Mouse (Mus musculus) cortical plate, adult 2 months (tissue): ENCODE results near the gene Olfr1369-ps1. TPM values are rescaled to one million over a fixed set of nuclear protein-coding genes. Genes with fewer than 3 reads are reported as not detected.

Source experiments
- H3K27ac ChIP-seq: fragments of 200-500 bp; 2 replicates; pipeline ENCODE4 v1.5.1; 2012; ENCODE audit warnings: low read length, control low read depth, inconsistent platforms; ENCODE audit not compliant: insufficient read depth
- H3K4me1 ChIP-seq: fragments of 200-500 bp; 2 replicates; pipeline ENCODE4 v1.6.1; 2011; ENCODE audit warnings: low read length; ENCODE audit not compliant: control insufficient read depth, insufficient read depth
- H3K4me3 ChIP-seq: fragments of 200-500 bp; 2 replicates; pipeline ENCODE4 v1.5.1; 2011; ENCODE audit warnings: mild to moderate bottlenecking, low read length, control low read depth; ENCODE audit not compliant: insufficient read depth
- CTCF ChIP-seq: fragments of 200-500 bp; IDR thresholded peaks from 2 replicates; pipeline ENCODE4 v1.5.1; 2011; ENCODE audit warnings: mild to moderate bottlenecking, control low read depth, low read length; ENCODE audit not compliant: insufficient read depth; ENCODE audit errors: extremely low read depth
- POLR2A ChIP-seq: fragments of 200-500 bp; IDR thresholded peaks from 2 replicates; pipeline ENCODE4 v1.6.1; 2011; ENCODE audit warnings: mild to moderate bottlenecking, low read length, control low read depth; ENCODE audit not compliant: insufficient read depth; ENCODE audit errors: extremely low read depth
- polyA plus RNA-seq: library from polyadenylated mRNA; depleted of rRNA; stranded (reverse); fragments of >200 nt; gene quantifications from 2 replicates; pipeline ENCODE4 v1.2.3, GENCODE M21; 2012

The Olfr1369-ps1 gene
- polyA plus RNA-seq, 1 experiment, result not detected

DNA sequence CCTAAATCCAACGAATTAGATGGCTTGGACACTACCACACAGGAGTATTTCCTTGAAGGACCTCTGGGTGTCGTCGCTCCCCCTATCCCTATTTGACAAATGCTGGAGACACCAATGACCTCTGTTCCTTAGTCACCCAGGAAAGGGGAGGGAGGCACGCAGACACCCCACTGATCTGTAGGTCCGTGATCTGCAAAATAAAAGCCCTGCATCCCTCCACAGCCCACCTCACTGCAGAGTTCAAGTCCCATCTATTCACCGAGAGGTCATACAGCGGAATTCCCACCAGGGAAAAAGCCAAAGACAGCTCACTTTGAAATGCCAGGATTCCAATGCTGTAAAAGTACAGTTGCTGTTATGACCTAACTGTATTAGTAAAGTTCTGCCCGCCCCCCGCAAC lies 46.8 kb downstream of the Olfr1369-ps1 start:
- Histone ChIP-seq H3K4me3 (no peak overlapping the region; the same call in 1 of the 2 replicates), H3K4me1 (no peaks in the 10 kb centered on the region), H3K27ac (no peak overlapping the region)
- TF ChIP-seq CTCF (no peak), POLR2A (no peak)

- no peak for TF ChIP-seq POLR2A
- TF ChIP-seq CTCF, result peak; percentile 72
- no peak overlapping the region for H3K27ac ChIP-seq
- H3K4me3 ChIP-seq, result peak overlapping the region; percentile 42
- H3K4me1 ChIP-seq, result no peaks in the 10 kb centered on the region
Measured at GRCm38 (mm10) chr13:21158785-21159474, 47.6 kb downstream of the Olfr1369-ps1 start.

DNA sequence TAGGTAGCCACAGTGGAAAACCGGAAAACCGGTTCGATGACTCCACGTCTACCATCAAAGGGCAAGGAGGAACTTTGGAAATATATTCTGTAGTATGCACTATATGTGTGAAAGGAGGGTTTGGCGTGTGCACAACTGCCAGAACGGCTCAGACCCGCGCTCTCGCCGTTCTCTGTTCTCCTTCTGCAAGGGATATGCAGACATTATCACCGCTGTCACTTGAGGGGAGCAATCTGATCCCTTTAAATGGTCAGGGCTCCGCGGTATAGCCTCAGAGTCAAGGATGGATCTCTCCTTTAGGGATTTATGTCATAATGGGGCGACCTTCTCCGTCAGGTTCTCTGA lies 48.2 kb downstream of the Olfr1369-ps1 start:
- TF ChIP-seq POLR2A (no peak), CTCF (no peak)
- Histone ChIP-seq H3K4me3 (peak overlapping the region; percentile 42), H3K4me1 (no peaks in the 10 kb centered on the region), H3K27ac (no peak overlapping the region)

- H3K4me3 ChIP-seq, result peak overlapping the region; percentile 42
- TF ChIP-seq CTCF, result no peak
- TF ChIP-seq POLR2A, result no peak
- no peaks in the 10 kb centered on the region for H3K4me1 ChIP-seq
- H3K27ac ChIP-seq, result no peak overlapping the region
Measured at GRCm38 (mm10) chr13:21160041-21160511, 48.8 kb downstream of the Olfr1369-ps1 start.

DNA sequence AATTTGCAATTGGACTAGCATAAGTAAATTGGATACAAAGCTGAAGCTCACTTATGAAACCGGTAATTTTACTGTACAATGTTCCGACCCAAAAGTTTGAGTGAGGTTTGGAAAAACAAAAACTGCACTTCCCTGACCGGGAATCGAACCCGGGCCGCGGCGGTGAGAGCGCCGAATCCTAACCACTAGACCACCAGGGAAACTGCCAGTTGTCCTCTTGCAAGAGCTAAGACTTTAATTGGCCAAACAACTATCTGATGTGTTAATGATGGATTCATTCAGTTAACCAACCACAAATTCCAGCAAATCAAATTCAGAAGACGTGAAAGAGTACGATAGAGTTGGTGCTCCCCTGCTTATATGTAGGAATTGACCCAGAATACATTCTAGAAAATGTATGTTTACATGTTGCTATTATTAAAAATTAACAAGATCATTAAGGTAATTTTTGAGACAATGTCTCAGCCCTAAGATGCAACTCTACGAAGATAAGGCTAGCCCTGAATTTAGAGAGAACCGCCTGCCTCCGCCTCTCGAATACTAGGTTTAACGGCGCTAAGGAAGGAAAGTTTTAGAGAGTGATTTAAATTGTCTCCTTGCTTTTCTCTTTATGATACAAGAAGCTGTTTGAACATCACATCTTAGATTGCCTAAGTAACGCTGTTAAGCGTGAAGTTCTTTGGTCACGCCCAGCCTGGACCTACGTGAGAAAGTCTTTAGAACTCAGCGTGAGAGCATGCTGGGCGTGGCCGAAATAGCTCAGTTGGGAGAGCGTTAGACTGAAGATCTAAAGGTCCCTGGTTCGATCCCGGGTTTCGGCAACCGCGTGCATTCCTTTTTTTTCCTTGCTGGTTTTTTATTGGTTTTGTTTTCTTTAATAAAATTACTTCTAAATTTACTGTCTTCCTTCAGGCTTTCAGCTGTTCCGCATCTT lies 49.6 kb downstream of the Olfr1369-ps1 start:
- H3K27ac ChIP-seq, result no peak overlapping the region
- H3K4me3 ChIP-seq, result peak overlapping the region; percentile 42
- TF ChIP-seq POLR2A (no peak), CTCF (no peak)
- H3K4me1 ChIP-seq, result no peaks in the 10 kb centered on the region

DNA sequence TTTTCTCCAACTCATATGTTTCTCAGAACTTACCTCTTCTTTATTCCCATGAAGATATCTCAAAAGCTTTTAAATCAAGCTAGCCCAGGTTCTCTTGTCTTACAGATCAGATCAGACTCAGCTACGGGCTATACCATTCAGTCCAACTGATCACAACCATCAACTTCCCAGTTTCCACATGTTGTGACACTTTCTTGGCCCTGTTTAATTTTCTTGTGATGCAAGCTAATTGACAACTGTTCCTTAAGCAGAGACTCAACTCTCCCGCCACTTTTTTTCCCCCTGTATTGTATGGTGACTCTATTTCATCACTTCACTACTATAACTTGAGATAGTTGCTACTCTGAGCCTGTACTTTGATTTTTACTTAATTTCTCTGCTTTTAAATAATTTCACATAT lies 50.3 kb downstream of the Olfr1369-ps1 start:
- H3K4me1 ChIP-seq, result no peaks in the 10 kb centered on the region
- H3K4me3 ChIP-seq, result peak overlapping the region; percentile 42; the same call in 1 of the 2 replicates
- H3K27ac ChIP-seq, result no peak overlapping the region
- TF ChIP-seq CTCF, result no peak
- no peak for TF ChIP-seq POLR2A

- Histone ChIP-seq H3K27ac (no peak overlapping the region), H3K4me3 (no peak overlapping the region), H3K4me1 (no peaks in the 10 kb centered on the region)
- TF ChIP-seq POLR2A, result no peak
- no peak for TF ChIP-seq CTCF
Measured at GRCm38 (mm10) chr13:21162591-21162990, 51.3 kb downstream of the Olfr1369-ps1 start.

DNA sequence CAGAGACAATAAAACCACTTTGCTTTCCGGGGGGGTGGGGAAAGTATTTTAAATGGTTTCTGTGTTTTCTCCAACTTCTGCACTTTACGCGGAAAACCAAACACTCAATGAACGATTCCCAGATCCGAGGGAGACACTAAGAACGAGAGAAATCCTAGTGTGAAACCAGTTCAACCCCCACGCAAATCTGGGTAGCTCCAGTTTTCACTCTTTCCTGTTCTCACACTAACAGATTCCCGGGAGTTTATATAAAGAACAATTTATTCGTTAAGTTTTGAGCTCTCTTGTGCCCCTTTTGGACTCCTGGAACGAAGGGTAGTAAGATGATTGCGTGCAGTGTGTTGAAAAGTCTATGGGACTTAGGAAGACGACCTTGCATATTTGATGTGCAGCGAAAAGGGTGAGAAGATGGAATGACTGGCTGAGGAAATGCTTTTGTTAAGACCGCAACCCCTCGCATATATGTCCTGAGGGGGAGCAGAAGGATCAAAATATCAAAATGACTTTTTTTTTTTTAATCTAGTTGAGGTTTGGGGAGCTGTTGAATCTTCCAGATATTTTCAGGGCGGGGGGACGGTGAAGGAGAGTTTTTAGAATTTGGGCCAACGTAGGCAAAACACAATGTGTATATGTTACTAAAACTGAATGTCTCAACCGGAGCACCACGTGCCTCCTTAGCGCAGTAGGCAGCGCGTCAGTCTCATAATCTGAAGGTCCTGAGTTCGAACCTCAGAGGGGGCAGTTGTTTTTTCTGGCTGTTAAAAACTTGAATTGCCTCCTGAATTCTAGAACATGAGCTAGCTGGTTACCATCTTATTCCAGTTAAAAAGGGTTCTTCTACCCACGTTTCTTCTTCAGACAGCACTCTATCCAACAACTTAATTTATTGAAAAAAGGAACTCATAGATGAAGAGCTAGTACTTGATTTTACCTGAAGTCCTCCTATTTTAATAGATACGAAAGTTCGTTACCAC lies 55.9 kb downstream of the Olfr1369-ps1 start:
- TF ChIP-seq POLR2A, result no peak
- TF ChIP-seq CTCF, result no peak
- peak overlapping the region; percentile 49 for H3K4me3 ChIP-seq
- no peak overlapping the region for H3K27ac ChIP-seq
- H3K4me1 ChIP-seq, result no peaks in the 10 kb centered on the region

DNA sequence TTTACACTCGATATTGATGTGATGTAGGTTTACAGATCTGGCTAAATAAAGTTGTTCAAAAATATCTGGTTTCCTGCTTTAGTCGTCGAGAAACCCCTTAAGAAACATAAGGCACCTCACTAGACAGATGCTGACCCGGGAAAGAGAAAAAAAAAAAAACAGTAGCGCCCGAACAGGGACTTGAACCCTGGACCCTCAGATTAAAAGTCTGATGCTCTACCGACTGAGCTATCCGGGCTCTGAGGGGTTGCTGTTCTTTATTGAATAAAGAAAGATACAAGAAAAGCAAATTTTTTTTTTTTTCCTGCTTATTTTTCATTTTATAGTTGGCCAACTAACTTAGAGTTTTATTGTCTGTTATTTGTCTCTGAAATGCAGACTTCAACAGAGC lies 56.6 kb downstream of the Olfr1369-ps1 start:
- no peak for TF ChIP-seq POLR2A
- no peak for TF ChIP-seq CTCF

More for the DNA sequence above, 56.6 kb downstream of the Olfr1369-ps1 start:
- Histone ChIP-seq H3K27ac (no peak overlapping the region), H3K4me1 (no peaks in the 10 kb centered on the region), H3K4me3 (peak overlapping the region; percentile 49)
